Mouse (Mus musculus): ENCODE measurements around the gene Bsn. TPM values are rescaled to one million over a fixed set of nuclear protein-coding genes. Genes with fewer than 3 reads are reported as not detected.
A peak's percentile ranks its signal among the peaks of the same experiment; 100 is the strongest.
"Not testable (repeated sequence)": the region's sequence is repeated elsewhere in the genome, so short reads cannot be mapped to it uniquely, and the experiment has no call there.

Gene Bsn
- polyA plus RNA-seq, 1 experiment from 2014 or later, result 0.06 TPM

DNA sequence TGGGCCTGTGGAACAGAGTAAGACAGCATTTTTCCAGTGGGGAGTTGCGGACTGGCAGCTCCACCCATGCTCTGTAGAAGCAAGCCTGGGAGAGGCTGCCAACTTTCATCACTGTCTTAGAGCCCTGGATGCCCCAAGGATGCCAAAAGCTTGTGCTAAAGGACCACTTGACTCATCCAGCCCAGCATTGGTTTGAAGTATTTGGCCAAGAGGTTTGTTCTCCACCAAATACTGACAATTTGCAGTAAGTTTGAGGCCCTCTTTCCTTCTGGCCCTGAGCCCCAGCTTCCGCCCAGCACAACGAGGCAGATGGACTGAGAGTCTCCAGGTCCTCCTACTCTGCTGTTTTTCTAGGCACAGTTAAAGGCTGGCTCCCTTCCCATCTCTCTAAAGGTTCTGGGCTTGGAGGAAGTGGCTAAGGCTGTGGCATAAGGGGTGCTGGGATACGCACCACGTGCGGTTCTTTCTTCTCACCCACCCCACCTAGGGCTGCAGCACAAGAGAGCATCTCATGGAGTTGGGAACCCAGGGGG, 53.2 kb downstream of the Bsn start:
- no peaks in the 10 kb centered on the region for H3K9me3 ChIP-seq (ENCODE audit: low read length)
- 70% methylated on average over 6 of the region's 6 CpGs for WGBS
- no peak for TF ChIP-seq CTCF (IDR thresholded peaks at IDR 0.05)
- no peaks in the 10 kb centered on the region for H3K27me3 ChIP-seq (replicated peaks; ENCODE audit: insufficient read depth, low read length)
- no peak overlapping the region for H3K27ac ChIP-seq (ENCODE audit: low read length)
- H3K36me3 ChIP-seq (ENCODE audit: insufficient read depth, low read length), result no peaks in the 10 kb centered on the region
- no peaks in the 10 kb centered on the region for H3K4me1 ChIP-seq (ENCODE audit: insufficient read depth, low read depth, low read length)
- ATAC-seq, result no peak
- no peak for DNase-seq (ENCODE audit: low spot score)
- no peak overlapping the region for H3K9ac ChIP-seq (replicated peaks; ENCODE audit: low read depth)
- H3K4me3 ChIP-seq (ENCODE audit: low read depth, low read length), result no peak overlapping the region
- no peak overlapping the region for H3K4me2 ChIP-seq (replicated peaks; ENCODE audit: low read depth, low read length)

DNA sequence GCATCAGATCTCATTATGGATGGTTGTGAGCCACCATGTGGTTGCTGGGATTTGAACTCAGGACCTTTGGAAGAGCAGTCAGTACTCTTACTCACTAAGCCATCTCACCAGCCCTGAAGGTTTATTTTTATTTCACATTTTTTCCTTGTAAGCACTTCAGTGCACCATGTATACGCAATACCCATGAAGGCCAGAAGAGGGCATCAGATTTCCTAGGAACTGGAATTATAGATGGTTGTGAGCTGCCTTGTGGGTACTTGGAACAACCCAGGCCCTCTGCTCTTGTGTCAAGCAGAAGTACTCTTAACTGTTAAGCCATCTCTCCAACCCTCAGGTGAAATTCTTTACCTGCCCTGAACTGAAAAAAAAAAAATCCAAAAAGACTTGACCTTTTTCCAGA, 54.0 kb downstream of the Bsn start:
- ATAC-seq, result peak; percentile 53
- 0 out of 2 replicates have a peak, but pooled peaks have one; percentile 16 for TF ChIP-seq EP300 (IDR thresholded peaks at IDR 0.05)
- peak; percentile 68 for TF ChIP-seq CTCF (IDR thresholded peaks at IDR 0.05)

DNA sequence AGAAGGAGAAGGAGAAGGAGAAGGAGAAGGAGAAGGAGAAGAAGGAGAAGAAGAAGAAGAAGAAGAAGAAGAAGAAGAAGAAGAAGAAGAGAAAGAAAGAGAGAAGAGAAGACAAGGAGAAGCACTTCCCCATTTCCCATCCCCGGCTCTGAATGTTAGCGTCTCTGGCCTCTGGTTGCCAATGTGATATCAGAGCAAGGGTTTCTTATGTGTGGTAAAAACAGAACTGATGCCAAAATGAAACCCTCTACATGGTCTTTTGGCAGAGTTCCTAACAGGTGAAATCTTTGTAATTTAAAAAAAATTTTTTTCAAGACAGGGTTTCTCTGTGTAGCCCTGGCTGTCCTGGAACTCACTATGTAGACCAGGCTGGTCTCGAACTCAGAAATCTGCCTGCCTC, 54.5 kb downstream of the Bsn start:
- H3K4me3 ChIP-seq (ENCODE audit: low read depth, low read length); H3K4me1 ChIP-seq (ENCODE audit: insufficient read depth, low read depth, low read length); H3K9ac ChIP-seq (replicated peaks; ENCODE audit: low read depth); H3K9me3 ChIP-seq (ENCODE audit: low read length); H3K27ac ChIP-seq (ENCODE audit: low read length); H3K36me3 ChIP-seq (ENCODE audit: insufficient read depth, low read length); ATAC-seq; H3K27me3 ChIP-seq (replicated peaks; ENCODE audit: insufficient read depth, low read length); H3K4me2 ChIP-seq (replicated peaks; ENCODE audit: low read depth, low read length); DNase-seq (ENCODE audit: low spot score): not testable (repeated sequence)
- 77% methylated on average over 3 of the region's 3 CpGs for WGBS

More for the DNA sequence above, 54.0 kb downstream of the Bsn start:
- DNase-seq (ENCODE audit: low spot score), result peak; percentile 59
- Histone ChIP-seq H3K4me1 (ENCODE audit: insufficient read depth, low read depth, low read length) (no peaks in the 10 kb centered on the region), H3K4me2 (replicated peaks; ENCODE audit: low read depth, low read length) (no peak overlapping the region), H3K4me3 (ENCODE audit: low read depth, low read length) (no peak overlapping the region), H3K36me3 (ENCODE audit: insufficient read depth, low read length) (no peaks in the 10 kb centered on the region), H3K27ac (ENCODE audit: low read length) (no peak overlapping the region), H3K9me3 (ENCODE audit: low read length) (no peaks in the 10 kb centered on the region), H3K9ac (replicated peaks; ENCODE audit: low read depth) (no peak overlapping the region), H3K27me3 (replicated peaks; ENCODE audit: insufficient read depth, low read length) (no peaks in the 10 kb centered on the region)
- 36% methylated on average over 1 of the region's 1 CpGs for WGBS

DNA sequence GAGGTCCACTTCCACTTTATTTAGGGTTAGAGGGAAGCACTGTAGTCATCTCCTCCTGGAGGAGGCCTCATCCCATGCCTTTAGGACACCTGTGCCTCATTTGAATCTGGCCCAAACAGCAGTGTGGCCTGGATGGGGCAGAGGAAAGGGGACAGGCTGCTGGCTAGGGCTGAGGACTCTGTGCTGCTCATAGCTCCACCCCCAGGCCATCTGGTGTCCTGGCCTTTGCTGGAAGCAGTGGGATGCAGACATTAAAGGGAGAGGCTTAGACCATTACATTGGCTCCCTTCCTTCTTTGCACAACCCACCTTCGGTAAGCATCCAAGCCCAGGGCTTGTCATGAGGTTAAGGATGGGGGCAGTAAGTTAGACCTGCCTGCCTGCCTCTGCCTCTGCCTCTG, 56.7 kb downstream of the Bsn start:
- Histone ChIP-seq H3K4me2 (replicated peaks; ENCODE audit: low read depth, low read length) (no peak overlapping the region), H3K4me3 (ENCODE audit: low read depth, low read length) (no peak overlapping the region), H3K9ac (replicated peaks; ENCODE audit: low read depth) (no peak overlapping the region), H3K27ac (ENCODE audit: low read length) (no peak overlapping the region), H3K9me3 (ENCODE audit: low read length) (no peaks in the 10 kb centered on the region), H3K36me3 (ENCODE audit: insufficient read depth, low read length) (no peaks in the 10 kb centered on the region), H3K27me3 (replicated peaks; ENCODE audit: insufficient read depth, low read length) (no peaks in the 10 kb centered on the region), H3K4me1 (ENCODE audit: insufficient read depth, low read depth, low read length) (no peaks in the 10 kb centered on the region)
- ATAC-seq, result no peak
- 46% methylated on average over 1 of the region's 1 CpGs for WGBS
- no peak for TF ChIP-seq CTCF (IDR thresholded peaks at IDR 0.05)
- TF ChIP-seq EP300 (IDR thresholded peaks at IDR 0.05), result no peak
- no peak for DNase-seq (ENCODE audit: low spot score)

DNA sequence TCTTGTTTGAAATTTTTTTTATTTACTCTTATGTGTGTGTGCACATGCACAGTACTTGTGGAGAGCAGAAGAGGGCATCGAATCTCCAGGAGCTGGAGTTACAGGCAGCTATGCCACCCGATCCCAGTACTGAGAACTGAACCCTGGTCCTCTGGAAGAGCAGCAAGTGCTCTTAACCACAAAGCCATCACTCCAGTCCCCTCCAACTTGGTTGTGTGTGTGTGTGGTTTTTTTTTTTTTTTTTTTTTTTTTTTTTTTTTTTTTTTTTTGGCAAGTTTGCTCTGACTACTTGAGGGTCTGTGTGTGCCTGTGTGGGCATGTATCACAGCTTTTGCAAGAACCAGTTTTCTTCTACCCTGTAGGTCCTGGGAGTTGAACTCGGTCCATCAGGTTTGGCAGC, 57.8 kb downstream of the Bsn start:
- no peaks in the 10 kb centered on the region for H3K4me1 ChIP-seq (ENCODE audit: insufficient read depth, low read depth, low read length)
- H3K4me3 ChIP-seq (ENCODE audit: low read depth, low read length), result no peak overlapping the region
- H3K36me3 ChIP-seq (ENCODE audit: insufficient read depth, low read length), result no peaks in the 10 kb centered on the region
- TF ChIP-seq CTCF (IDR thresholded peaks at IDR 0.05), result no peak
- TF ChIP-seq EP300 (IDR thresholded peaks at IDR 0.05), result no peak
- H3K27ac ChIP-seq (ENCODE audit: low read length), result no peak overlapping the region
- no peak for DNase-seq (ENCODE audit: low spot score)
- no peak overlapping the region for H3K4me2 ChIP-seq (replicated peaks; ENCODE audit: low read depth, low read length)
- no peaks in the 10 kb centered on the region for H3K27me3 ChIP-seq (replicated peaks; ENCODE audit: insufficient read depth, low read length)
- WGBS, result 77% methylated on average over 3 of the region's 3 CpGs
- H3K9me3 ChIP-seq (ENCODE audit: low read length), result no peaks in the 10 kb centered on the region
- ATAC-seq, result no peak
- H3K9ac ChIP-seq (replicated peaks; ENCODE audit: low read depth), result no peak overlapping the region

DNA sequence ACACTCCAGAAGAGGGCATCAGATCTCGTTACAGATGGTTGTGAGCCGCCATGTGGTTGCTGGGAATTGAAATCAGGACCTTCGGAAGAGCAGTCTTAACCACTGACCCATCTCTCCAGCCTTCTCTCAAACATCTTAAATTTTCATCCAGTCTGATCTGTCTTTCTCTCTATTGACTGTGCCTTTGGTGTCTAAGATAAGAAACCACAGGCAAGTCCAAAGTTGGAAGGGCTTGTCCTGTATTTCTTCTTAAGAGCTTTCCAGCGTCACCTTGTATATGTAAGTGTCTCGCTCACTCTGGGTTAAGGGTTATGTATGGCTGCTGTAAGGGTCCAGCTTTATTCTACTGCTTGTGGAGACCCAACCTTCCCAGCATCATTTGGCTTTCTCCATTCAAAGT, 58.7 kb downstream of the Bsn start:
- no peaks in the 10 kb centered on the region for H3K27me3 ChIP-seq (replicated peaks; ENCODE audit: insufficient read depth, low read length)
- H3K4me3 ChIP-seq (ENCODE audit: low read depth, low read length), result no peak overlapping the region
- TF ChIP-seq CTCF (IDR thresholded peaks at IDR 0.05), result no peak
- H3K9ac ChIP-seq (replicated peaks; ENCODE audit: low read depth), result no peak overlapping the region
- H3K36me3 ChIP-seq (ENCODE audit: insufficient read depth, low read length), result no peaks in the 10 kb centered on the region
- no peaks in the 10 kb centered on the region for H3K4me1 ChIP-seq (ENCODE audit: insufficient read depth, low read depth, low read length)
- H3K27ac ChIP-seq (ENCODE audit: low read length), result no peak overlapping the region
- H3K4me2 ChIP-seq (replicated peaks; ENCODE audit: low read depth, low read length), result no peak overlapping the region
- WGBS, result 72% methylated on average over 5 of the region's 5 CpGs
- no peak for DNase-seq (ENCODE audit: low spot score)
- ATAC-seq, result no peak
- no peaks in the 10 kb centered on the region for H3K9me3 ChIP-seq (ENCODE audit: low read length)
